Mouse (Mus musculus) cerebellum, postnatal 4 days (tissue): ENCODE data around the gene Ttc33.

ENCODE experiments used
- DNase-seq, 2 experiments: peaks; one replicate each; pipeline ENCODE4 v3.0.0; 2022; ENCODE audit warnings: low spot score in 2 of 2, mixed read lengths in 1 of 2

The Ttc33 gene

GRCm38 (mm10) chr15:5241304-5242201 lies 56.2 kb downstream of the Ttc33 start:
- peak in 1 of 2 experiments; percentile 11 for DNase-seq

DNA sequence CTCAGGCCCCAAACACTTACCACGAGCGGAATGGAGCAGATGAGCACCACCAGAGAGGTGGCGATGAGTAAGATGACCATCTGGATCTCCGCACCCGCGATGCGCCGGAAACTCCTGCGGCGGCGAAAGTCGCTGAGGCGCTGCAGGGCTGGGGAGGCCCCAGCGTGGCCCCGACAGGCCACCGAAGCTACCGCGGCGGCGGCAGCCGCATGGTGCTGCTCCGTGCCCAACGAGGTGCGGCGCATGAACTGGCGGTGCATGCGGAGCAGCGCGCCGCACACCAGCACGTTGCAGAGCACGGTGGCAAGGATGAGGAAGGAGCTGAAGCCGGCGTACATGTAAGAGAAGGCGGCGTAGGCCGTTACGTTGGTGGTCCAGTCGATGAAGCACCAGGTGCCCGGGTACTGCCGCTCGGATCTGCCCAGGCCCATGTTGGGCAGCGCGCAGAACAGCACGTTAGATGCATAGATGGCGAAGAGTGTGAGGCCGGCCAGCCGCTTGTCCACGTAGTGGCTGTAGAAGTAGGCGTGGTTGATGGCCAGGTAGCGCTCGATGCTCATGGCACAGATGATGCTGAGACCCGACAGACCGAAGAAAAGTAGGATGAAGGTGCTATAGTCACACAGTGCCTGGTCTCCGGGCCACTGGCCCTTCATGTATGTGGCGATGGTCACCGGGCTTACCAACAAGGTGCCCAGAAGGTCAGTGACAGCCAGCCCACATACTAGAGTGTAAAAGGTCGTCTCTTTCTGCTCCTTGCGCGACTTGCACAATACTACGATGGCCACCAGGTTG lies 57.1 kb downstream of the Ttc33 start:
- DNase-seq = peak; percentile 16 to 24

- no peak for DNase-seq
Measured at GRCm38 (mm10) chr15:5243036-5243958, 58.0 kb downstream of the Ttc33 start.

DNA sequence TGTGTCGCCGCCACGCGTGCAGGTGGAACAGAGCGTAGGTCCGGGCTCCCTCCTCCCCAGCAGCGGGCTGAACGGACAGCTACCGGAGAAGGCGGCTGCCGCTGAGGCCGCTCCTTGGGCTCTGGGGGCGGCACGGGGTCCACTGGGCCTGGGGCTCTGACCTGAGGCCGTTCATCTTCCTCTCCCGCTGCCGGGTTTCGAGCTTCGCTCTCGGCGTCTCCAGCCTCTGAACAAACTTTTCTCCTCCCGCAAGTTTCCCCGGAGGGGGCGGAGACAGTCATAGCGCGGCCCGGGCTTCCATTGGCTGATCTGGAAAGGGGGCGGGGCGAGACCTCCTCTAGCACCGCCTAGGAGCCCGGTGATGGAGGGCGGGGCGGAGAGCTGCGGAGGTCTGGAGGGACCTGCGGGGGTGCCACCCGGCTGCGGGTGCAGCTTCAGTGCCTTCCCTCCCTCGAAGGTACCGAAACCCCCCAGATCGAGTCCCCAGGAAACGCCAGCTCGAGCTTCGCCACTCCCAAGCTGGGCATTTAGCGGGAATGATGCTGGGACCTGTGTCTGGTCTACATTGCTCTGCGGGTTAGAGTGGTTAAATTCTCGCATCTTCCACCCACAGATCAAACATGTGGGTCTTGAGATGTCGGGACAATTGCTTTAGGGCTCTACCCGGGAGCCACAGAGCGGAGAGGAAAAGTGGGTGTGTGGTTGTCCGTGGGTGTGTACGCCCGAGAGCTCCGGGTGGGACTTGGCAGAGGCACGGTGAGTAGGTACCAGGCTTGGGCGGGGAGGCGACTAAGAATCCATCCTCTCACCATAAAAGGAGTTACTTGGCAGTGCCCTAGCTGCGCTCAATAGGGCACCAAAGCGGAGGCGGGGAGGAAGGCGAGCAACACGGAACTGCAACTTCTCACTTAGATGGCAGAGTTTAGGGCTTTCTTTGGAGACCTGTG lies 58.9 kb downstream of the Ttc33 start, which contains the start of gene Ptger4:
Gene Ptger4, minus strand, starts transcription at position 229 of the 947 bp plus-strand sequence.
- DNase-seq = peak; percentile 77 to 79

DNA sequence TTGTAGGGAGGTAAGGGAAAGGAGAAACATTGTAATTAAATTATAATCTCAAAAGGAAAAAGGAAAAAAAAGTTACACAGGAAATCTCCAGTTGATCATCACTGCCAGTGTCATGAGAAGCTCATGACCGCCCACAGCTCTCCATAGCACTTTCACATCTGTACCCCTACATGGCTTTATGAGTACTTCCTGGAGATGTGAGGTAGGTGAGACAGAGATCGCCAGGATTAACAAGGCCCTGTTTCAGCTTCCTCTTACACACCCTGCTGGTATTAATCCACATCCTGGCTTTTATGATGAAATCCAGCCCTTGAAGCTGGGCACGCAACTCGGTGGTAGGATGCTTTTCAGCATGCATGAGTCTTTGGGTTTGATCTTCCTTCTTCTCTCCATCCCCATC lies 64.9 kb downstream of the Ttc33 start:
- no peak for DNase-seq

DNA sequence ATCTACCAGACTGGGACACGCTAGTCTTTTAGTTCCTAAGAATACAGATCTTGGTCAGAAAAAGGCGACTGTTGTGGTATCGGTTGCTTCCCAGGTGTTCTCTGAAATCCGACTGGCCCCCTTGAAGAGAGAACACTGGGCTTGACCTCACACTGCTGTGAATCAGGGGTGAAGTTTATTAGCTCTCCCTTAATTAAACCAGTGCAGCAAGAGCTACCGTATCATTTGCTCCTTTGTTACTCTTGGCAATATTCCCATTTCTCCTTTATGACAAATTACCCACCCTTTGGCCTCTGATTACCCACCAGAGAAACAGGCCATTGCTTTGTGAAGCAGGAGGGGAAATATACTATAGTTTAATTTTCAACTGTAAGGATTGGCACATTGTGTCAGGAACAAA lies 74.9 kb downstream of the Ttc33 start:
- DNase-seq = no peak

GRCm38 (mm10) chr15:5261004-5261403 lies 75.7 kb downstream of the Ttc33 start:
- no peak for DNase-seq

GRCm38 (mm10) chr15:5262095-5262667 lies 76.9 kb downstream of the Ttc33 start:
- no peak for DNase-seq

DNA sequence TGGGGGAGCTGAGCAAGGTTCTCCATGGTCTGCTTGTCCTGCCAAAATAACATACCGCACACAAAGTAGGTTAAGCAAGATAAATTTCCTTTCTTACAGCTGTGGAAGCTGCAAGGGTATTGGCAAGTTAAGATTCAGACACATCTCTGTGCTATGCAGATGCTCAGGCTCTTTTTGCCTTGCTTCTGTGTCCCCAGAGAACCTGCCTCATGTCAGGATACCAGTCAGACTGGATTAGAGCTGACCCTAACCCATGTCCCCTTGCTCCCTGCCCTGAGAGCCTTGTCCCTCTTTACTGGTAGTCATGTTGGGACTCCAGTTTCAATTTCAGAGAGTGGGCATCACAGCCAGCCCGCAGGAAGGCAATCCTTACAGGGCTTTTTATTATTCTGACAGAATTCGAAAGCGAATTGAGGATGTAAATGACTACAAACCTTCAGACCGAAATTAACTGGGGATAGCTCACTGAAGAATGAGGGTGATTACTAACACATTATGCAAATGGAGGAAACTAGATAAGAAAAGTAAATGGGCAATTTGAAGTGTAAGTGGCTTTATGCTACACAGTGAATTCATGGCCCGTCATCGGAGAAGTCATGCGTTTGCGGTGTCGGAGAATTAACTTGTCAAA lies 77.7 kb downstream of the Ttc33 start:
- DNase-seq = no peak

GRCm38 (mm10) chr15:5266095-5266494 lies 80.8 kb downstream of the Ttc33 start:
- DNase-seq = no peak
